Mouse (Mus musculus): ENCODE data around the gene Copa. TPM values are rescaled to one million over a fixed set of nuclear protein-coding genes. Genes with fewer than 3 reads are reported as not detected.

Copa gene
- total RNA-seq, 2 experiments from 2014 or later: 187 to 205 TPM

DNA sequence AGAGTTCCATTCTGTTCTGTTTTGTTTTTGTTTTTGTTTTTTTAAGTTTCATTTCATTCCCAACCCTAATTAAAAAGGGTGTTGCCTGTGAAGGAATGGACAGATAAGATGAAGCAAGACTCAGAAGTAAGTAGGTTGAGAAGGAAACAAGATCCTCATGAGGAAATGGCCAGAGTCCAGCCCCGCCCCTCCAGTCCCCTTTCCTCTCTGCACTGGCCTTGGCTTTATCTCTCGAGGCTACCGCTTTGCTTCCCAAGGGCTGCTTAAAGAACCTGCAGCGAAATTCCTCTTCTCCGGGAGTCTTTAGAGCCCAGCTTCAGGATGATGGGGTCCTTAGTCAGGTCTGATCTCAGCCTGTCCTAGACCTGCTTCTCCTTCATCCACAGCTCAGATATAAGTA lies 4.3 kb upstream of the Copa start:
- DNase-seq (ENCODE audit: low spot score in 2 of 2): no peak

DNA sequence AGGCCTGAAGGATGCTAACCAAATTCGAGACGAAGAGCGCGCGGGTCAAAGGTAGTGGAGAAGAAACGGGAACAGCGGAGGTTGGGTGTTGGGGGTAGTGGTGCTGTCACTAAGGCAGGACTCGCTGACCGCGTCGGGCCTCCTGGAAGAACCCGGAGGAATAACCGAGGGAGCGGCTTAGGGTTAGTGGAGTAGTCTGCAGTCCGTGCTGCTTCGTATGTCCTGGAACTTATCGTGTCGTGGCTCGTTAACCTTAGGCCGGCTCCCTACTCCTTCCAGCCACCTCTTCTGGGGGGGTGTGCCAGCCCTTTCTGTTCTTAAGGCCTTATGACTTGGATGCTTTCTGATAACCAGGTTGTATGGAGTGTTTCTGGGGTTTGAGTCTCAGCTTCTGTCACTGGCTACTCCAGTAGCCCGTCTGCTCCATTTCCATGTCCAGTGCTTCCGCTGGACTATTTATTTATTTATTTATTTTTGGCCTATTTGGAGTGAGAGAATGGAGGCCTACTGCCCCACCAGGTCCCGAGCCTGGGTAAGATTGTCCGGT lies 643 bp downstream of the Copa start:
- DNase-seq (ENCODE audit: low spot score in 2 of 2): no peak

DNA sequence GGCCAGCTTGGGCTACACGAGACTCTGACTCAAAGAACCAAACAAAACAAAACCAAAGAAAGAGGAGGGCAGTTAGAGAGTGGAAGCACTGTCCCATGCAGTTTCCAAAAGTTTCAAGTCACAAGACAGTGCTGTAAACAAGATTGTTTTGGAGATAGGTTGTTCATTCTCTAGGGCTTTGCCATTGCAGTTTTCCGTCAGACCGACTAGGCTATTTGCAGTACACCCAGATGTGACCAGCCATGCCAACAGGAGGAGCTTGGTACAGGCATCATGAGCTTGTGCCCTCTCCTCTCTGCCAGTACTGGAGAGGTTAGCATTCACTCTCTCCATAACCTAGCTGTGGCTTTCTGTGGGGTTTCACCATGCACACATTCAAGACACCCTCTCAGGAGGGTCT lies 11.2 kb downstream of the Copa start:
- no peak for DNase-seq (ENCODE audit: low spot score in 2 of 2)

DNA sequence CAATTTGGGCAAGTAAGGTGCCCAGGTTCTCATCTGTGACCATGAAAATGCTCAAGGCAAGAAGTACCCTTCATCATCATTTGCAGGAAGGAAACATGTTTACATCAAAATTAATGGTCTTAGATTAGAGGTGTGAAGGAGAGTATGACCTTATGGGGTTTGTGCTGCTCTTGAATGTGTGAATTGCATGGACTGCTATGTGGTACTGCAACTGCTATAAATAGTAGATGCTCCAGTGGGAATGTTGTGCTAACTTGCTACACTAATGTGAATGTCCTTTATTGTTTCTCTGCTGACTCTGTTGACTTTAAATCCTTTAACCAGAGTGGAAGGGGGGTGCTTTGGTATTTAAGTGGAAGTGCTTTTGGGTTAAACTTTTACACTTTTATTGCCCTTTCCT lies 12.0 kb downstream of the Copa start:
- no peak for DNase-seq (ENCODE audit: low spot score in 2 of 2)

DNA sequence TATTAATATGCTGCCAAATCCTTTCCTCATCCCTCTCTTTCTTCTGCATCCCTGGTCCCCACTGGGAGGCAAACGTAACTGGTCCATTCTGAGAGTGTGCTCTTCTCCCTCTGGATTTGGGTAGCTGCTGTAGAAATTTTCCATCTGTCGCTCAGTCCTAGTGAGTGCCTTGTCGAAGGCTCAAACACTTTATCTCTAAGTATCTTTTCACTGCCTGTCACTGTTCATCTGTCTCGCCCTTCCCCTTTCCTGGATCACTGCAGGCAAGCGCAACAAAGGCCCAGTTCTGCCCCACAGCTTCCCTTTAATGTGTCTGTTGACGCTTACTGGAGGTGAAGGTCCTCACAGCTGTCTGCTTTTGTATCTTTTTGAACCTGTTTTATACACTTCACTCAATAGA lies 12.9 kb downstream of the Copa start:
- DNase-seq (ENCODE audit: low spot score in 2 of 2): no peak

DNA sequence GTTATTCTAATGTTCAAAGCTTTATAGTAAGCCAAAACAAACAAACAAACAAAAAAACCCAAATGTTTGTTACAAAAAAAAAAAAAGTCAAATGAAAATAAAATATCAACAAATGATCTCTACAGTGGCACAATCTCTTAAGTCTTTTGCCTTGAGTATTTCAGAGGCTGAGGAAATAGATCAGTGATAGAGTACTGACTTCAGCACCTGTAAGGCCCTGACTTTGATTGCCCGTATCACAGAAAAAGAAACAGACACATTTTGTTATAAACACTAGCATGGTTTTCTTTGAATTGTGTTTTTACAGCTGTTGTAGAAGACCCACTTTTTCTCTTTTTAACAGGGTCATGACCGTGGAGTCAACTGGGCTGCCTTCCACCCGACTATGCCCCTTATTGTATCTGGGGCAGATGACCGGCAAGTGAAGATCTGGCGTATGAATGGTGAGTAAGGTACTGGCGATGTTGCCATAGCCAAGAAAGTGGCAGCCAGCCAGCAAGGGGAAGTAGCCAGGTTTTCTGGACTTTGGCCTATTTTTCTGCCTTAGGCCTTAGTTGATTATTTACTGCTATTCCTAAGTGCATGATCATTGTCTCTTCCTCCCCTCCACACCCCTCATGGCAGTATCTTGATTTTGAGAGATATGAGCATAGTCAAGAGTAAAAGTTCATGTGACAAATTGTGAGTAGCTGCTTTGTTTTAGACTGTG lies 17.1 kb downstream of the Copa start:
- DNase-seq (ENCODE audit: low spot score in 2 of 2): no peak

DNA sequence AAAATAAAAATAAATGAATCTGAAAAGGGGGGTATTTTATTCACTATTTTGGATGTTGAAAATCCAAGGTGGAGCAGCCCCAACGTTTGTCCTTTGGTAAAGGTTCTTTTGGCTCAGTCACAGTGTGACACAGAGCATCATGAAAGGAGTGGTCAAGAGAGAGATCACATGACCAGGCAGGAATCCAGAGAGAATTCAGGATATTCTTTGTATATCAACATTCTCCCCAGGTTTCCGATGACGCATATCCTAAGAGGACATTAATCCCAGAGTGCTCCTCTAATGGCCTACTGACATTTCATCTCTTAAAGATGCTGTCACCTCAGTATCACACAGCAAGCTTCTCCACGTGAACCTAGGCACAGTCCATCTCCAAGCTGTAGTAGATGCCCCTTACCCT lies 21.3 kb downstream of the Copa start:
- no peak for DNase-seq (ENCODE audit: low spot score in 2 of 2)

DNA sequence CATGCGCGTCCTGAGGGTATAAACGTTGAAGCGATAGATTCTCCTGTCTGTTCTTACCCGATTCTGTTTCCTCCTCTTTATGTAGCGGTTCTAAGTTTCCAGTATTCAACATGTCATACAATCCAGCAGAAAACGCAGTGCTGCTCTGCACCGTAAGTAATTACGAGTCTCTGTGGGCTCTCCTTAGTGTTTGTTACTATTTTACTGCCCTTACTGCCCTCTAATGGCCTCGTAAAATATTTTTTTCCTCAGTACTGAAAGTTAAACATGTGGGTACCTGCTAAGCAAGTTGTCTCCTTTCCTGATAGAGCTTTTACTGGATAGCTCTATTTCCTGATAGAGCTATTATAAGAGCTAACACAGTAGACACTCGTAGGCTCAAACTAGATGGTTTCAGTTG lies 22.8 kb downstream of the Copa start:
- no peak for DNase-seq (ENCODE audit: low spot score in 2 of 2)

DNA sequence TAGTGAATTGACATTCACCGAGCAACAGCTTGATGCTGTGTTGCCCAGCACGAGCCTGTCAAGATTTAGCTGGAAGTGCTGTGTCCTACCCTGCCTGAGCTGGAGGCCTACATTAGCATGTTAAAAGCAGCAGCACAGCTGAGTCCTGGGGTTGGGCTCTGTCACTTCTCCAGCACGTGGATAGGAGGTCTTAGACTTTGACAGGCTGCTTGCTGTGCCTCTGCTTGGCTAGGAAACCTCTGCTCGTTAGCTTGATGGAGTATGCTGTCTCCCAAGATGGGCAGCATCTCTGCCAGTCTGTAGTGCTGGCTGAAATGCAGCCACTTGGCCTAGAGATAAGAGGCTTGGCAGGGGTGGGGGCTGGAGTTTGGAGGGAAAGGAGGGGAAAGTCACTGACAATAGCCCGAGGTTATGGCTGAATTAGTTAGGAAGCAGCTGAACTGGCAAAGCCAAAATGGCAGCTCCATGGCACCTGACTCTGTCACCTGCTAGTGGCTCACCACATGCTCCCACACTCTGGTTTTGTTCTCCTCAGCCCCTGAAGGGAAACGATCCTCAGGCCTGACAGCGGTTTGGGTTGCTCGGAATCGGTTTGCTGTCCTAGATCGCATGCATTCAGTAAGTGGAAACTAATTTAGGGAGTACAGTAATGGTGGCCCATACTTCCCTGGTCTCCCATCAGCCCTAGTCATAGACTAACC lies 25.6 kb downstream of the Copa start:
- no peak for DNase-seq (ENCODE audit: low spot score in 2 of 2)

DNA sequence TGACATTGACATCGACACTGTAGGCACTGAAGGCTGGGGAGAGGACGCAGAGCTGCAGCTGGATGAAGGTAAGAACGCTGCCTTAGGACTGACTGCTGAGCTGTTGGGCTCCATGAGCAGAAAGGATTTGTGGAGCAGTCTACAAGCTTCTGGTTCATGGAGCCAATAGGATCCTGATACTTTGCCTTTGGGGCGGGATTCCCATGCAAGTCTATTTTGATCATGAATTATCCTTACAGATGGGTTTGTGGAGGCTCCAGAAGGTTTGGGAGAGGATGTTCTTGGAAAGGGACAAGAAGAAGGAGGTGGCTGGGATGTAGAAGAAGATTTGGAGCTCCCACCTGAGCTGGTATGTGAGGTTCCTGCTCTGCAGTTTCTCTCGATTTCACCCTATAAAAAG lies 34.6 kb downstream of the Copa start:
- no peak for DNase-seq (ENCODE audit: low spot score in 2 of 2)

DNA sequence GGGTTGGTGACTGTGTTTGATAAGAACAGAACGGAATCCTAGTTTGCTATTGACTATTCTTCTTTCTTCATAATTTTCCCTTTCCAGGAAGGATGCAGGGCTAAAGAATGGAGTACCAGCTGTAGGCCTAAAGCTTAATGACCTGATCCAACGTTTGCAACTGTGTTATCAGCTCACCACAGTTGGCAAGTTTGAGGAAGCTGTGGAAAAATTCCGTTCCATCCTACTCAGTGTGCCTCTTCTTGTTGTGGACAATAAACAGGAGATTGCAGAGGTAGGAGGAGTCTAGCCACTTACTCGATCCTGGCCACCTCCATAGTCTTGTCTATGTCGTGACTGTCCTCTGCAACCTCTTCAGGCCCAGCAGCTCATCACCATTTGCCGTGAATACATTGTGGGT lies 36.8 kb downstream of the Copa start:
- DNase-seq (ENCODE audit: low spot score in 2 of 2): no peak

DNA sequence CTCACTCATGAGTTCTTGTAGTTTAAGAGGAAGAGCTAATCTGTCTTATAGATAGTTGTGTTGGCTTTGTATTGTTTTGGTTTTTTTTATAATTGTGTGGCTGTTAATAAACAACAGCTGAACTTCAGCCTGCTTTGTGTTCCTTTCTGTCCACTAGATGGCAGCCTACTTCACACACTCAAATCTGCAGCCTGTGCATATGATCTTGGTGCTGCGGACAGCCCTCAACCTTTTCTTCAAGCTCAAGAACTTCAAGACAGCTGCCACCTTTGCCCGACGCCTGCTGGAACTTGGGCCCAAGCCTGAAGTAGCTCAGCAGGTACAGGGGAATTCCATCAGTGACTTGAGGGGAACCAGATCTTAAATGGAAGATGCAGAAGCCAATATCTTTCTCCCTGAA lies 37.4 kb downstream of the Copa start:
- DNase-seq (ENCODE audit: low spot score in 2 of 2): no peak

DNA sequence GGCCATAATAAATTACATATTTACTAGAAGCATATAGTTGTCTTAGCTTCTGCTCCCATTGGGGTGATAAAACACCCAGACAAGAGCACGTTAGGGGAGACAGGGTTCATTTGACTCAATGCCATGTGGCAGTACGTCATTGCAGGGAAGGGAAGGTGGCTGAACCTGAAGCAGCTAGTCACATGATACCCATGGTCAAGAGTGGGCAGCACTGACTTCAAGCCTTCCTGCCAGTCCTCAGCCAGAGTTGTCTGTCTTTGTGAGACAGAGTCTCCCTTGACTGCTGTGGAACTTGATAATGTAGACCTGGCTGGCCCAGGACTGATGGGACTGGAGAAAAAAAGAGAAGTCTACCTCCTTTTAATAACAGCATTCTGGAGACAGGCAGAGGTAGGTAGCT lies 40.3 kb downstream of the Copa start:
- DNase-seq (ENCODE audit: low spot score in 2 of 2): no peak

DNA sequence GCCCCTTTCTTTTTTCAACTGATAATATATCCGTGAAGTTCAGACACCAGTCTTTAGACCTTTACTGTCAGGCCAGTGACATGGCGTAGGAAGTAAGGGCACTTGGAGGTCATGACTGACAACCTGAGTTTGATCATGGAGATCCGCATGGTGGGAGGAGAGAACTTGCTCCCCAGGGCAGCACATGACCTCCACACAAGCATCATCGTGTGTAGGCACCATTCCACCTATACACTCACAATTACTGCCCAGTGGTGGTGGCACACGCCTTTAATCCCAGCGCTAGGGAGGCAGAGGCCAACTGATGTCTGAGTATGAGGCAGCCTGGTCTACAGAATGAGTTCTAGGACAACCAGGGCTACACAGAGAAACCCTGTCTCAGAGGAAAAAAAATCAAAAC lies 42.2 kb downstream of the Copa start:
- no peak for DNase-seq (ENCODE audit: low spot score in 2 of 2)

DNA sequence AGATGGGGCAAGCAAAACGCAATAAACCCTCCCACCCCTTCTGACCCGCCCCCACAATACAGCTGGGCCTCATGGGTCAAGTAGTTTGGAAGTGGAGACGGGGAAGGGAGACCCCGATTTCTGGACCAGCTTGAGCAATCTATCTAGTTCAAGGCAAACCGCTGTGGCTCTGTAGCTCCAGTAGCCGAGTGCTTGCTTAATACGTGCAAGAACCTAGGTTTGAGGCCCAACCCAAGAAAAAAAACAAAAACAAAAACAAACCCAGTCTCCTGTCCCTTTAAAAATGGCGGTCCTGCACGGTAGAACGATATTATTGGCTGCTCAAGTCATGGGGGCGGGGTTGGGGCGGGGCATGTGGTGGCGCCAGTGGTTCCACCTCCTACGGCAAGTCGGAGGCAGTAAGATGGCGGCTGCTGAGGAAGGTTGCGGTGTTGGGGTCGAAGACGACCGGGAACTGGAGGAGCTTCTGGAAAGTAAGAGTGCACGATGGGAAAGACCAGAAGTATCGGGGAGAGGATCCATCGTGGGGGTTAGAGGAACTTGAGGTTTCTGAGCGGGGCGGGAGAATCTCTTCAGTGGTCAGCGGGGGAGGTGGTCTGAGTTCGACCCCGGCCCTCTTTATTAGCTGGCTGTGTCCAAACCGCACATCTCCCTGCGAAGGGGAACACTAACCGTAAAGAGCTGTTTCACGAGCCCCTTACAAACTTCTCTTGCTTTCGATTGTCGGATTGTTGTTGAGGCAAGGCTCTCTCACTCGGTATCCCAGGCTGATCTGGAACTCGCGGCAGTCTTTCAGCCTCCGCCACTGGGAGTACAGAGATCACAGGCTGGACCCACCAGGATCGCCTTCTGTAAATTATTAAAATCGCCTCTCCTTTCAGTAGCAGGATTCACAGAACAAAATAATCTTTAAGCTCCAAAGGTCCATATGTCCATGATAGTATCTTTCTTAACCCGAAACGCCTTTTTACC lies 44.3 kb downstream of the Copa start, which contains the start of gene Pex19:
Gene Pex19, plus strand, starts transcription at position 380 of the 972 bp plus-strand sequence.
- DNase-seq (ENCODE audit: low spot score in 2 of 2): peak; percentile 56 to 66

DNA sequence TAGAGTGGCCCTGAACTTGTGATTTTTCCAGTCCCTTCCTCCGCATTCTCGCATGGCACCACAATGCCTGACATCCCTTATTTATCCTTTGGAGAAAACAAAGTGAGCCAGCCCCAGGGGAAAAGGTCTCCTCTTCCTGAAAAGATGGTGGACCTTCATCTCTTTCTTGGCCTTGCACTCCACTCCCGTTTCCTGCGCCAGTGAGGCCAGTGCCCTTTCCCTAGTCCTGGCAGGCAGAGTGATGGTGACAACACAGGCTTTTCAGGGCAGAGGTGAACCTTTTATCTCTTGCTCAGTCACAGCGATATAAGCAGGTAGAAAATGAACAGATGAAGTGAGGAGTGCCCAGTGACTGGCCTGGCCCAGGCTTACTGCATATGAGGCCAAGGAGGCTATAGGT lies 45.2 kb downstream of the Copa start:
- no peak for DNase-seq (ENCODE audit: low spot score in 2 of 2)

DNA sequence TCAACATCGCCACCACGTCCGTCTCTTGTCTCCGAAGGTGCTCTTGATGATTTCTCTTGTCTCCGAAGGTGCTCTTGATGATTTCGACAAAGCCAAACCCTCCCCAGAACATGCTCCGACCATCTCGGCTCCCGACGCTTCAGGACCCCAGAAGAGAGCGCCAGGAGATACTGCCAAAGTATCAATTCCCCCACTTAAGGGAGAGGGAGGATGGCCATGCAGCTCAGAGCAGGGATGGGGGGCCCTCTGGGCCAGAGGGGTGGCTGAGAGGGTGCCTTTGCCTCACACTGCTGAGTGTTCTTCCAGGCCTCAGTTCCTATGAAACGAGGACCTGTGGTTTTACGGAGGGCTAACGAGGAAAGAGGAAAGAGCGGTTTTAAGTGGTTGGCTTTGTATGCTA lies 46.2 kb downstream of the Copa start:
- no peak for DNase-seq (ENCODE audit: low spot score in 2 of 2)

DNA sequence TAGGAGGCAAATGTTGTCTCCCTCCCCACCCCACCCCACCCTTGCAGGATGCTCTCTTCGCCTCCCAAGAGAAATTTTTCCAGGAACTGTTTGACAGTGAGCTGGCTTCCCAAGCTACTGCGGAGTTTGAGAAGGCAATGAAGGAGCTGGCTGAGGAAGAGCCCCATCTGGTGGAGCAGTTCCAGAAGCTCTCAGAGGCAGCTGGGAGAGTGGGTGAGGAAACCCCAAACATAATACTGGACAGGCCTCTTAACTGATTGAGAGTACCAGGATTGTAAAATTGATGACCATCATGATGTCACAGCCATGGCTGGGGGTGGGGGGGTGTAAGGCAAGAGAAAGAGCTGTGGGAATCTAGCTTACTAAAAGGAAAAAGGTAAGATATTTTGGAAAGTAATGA lies 46.8 kb downstream of the Copa start:
- no peak for DNase-seq (ENCODE audit: low spot score in 2 of 2)

DNA sequence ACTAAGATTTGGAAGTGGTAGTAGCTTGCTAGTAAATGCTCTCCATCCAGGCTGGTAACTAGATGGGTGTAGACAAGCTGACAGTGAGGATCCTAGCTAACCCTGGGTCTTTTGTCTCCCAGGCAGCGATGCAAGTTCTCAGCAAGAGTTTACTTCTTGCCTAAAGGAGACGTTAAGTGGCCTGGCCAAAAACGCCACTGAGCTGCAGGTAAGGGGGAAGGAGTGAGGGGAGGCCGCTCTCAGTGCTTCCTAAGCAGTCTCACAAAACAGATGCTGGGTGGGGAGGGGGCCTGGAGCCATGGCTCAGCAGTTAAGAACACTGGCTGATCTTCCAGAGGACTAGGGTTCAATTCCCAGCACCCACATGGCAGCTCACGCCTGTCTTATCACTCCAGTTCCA lies 47.5 kb downstream of the Copa start:
- DNase-seq (ENCODE audit: low spot score in 2 of 2): no peak

DNA sequence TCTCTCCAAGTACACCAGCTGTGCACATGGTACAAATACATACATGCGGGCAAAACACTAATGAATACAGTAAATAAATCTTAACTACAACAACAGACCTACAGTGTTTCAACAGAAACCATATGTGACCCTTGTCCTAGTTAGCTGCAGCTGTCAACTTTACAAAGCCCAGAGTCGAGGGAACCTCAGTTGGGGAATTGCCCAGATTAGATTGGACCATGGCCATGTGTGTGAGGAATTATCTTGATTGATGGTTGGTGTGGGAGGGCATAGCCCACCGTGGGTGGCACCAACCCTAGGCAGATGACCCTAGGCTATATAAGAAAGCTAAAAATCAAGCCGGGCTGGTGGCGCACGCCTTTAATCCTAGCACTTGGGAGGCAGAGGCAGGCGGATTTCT lies 50.0 kb downstream of the Copa start:
- DNase-seq (ENCODE audit: low spot score in 2 of 2): no peak

DNA sequence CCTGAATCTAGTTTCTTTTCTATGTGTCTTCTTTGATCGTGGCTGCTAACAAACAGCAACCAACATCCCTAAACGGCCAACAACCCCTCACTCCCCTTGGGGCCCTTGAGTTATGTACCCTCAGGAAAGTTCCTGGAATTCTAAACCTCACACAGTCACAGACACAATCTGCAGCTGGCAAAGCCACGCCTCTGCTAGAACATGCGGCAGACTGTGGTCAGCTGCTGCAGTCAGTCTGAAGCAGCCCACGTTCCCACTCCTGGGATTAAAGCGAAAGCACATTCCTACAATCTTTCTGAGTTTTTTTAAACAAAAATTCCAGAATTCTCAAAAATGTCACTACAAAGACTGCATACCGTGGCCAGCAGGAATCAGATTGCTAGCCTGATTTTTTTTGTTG lies 51.2 kb downstream of the Copa start:
- DNase-seq (ENCODE audit: low spot score in 2 of 2): no peak

DNA sequence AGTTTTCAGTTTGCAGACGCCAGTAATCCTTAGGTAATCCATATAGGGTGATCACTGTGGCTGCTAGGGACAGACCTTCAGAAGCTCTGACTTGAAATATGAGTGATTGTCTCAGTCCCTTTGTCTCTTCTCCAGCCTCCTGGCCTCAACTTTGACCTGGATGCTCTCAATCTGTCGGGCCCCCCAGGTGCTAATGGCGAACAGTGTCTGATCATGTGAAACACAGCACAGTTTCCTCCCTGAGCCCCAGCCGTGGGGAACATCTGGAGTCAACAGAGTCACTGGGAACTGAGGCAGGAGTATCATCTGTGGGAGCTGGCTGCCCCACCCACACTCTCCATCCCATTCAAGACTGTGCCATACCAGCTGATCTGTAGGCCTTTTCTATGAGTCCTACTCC lies 51.7 kb downstream of the Copa start:
- DNase-seq (ENCODE audit: low spot score in 2 of 2): no peak
